Mouse (Mus musculus) adipose tissue, adult 10 weeks (tissue): Measurements from ENCODE around the gene Cd209f. TPM values are rescaled to one million over a fixed set of nuclear protein-coding genes. Genes with fewer than 3 reads are reported as not detected.

ENCODE experiments used
- polyA plus RNA-seq: library from polyadenylated mRNA; stranded (reverse); fragments of 350-450 nt; fragmentation: Illumina TruSeq; extraction: RNeasy Lipid Tissue Mini Kit (QIAGEN cat#74804); gene quantifications from one replicate; pipeline ENCODE4 v1.2.3, GENCODE M21; 2014; ENCODE audit warnings: low read depth, low replicate concordance

The Cd209f gene
- 46.3 TPM for polyA plus RNA-seq

GRCm38 (mm10) chr8:4105735-4106134 lies at the start of gene Cd209f:
Cd209f (minus strand) TSS chr8:4105835.

GRCm38 (mm10) chr8:4133798-4134197 lies 28.2 kb upstream of the Cd209f start, which contains the start of gene Cd209g:
Cd209g (plus strand) TSS chr8:4134098.

Other genes with a start within 250 kb of the Cd209f start
- gene Cd209d, start 227.3 kb downstream of the Cd209f start, polyA plus RNA-seq: 14.4 TPM
- 8.2 TPM for gene Cd209b, start 179.0 kb downstream of the Cd209f start, polyA plus RNA-seq
- gene Cd209c, start 151.1 kb downstream of the Cd209f start, polyA plus RNA-seq: 2.0 TPM
- 17.3 TPM for gene Cd209g, start 28.3 kb upstream of the Cd209f start, polyA plus RNA-seq
- gene Evi5l, start 60.7 kb upstream of the Cd209f start, polyA plus RNA-seq: 28.6 TPM
- gene Prr36, start 111.6 kb upstream of the Cd209f start, polyA plus RNA-seq: 0.19 TPM
- 5.9 TPM for gene Lrrc8e, start 121.0 kb upstream of the Cd209f start, polyA plus RNA-seq
- 47.0 TPM for gene Map2k7, start 132.9 kb upstream of the Cd209f start, polyA plus RNA-seq
- gene Gm49320, start 133.0 kb upstream of the Cd209f start, polyA plus RNA-seq: 2.6 TPM
- 12.5 TPM for gene Tgfbr3l, start 142.4 kb upstream of the Cd209f start, polyA plus RNA-seq
- 31.7 TPM for gene Snapc2, start 147.2 kb upstream of the Cd209f start, polyA plus RNA-seq
- 21.8 TPM for gene Ctxn1, start 153.4 kb upstream of the Cd209f start, polyA plus RNA-seq
- 50.4 TPM for gene Timm44, start 170.1 kb upstream of the Cd209f start, polyA plus RNA-seq
- gene Ccl25, start 219.4 kb upstream of the Cd209f start, polyA plus RNA-seq: 11.1 TPM
- gene Elavl1, start 219.6 kb upstream of the Cd209f start, polyA plus RNA-seq: 31.8 TPM